Mouse (Mus musculus): ENCODE data around the gene Unc93b1.

DNA sequence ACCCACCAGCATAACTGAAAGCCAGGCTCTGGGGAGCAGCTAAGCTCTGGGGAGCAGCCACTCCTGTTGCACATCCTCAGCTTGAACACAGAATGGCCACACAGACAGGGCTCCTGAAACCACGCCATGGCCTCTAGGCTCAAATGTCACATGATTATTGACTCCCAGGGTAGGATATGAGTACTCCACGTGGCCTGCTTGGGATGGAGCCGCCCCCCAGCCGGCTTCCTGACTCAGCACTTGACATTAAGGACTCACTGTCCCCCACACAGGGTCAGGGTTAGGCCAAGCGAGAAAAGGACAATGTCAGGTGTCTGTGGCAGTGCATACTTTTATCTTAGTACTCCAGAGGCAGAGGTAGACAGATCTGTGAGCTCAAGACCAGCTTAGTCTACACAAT, 24.8 kb upstream of the Unc93b1 start:
- TF ChIP-seq CTCF (IDR thresholded peaks at IDR 0.05; ENCODE audit: borderline replicate concordance, insufficient read depth, low read depth, low read length): no peak
- TF ChIP-seq POLR2A (IDR thresholded peaks at IDR 0.05; ENCODE audit: borderline replicate concordance, insufficient read depth, low read length): no peak
